Mouse (Mus musculus) ES-Bruce4 (cell line): ENCODE data around the gene Meis2.

Experiments used
- CTCF ChIP-seq: IDR thresholded peaks from one replicate; pipeline ENCODE4 v1.8.1; 2011; ENCODE audit warnings: low read depth, low read length
- POLR2A ChIP-seq: IDR thresholded peaks from one replicate; pipeline ENCODE4 v1.8.1; 2011; ENCODE audit warnings: low read length; ENCODE audit not compliant: insufficient read depth

- TF ChIP-seq CTCF (no peak), POLR2A (no peak)
Observed at GRCm38 (mm10) chr2:115938926-115939563, 126.6 kb downstream of the Meis2 start.
